Mouse (Mus musculus): ENCODE results near the gene Efcab11. TPM values are rescaled to one million over a fixed set of nuclear protein-coding genes. Genes with fewer than 3 reads are reported as not detected.

Efcab11 gene
- polyA plus RNA-seq, 2 experiments = 6.4 to 8.3 TPM

- no peak for ATAC-seq (ENCODE audit: low FRiP score, low read depth)
- Histone ChIP-seq H3K4me3 (replicated peaks; ENCODE audit: low read length) (no peak overlapping the region), H3K36me3 (ENCODE audit: control insufficient read depth, insufficient read depth, low read length) (no peaks in the 10 kb centered on the region), H3K27ac (replicated peaks; ENCODE audit: low read depth, low read length) (no peak overlapping the region), H3K4me2 (replicated peaks; ENCODE audit: low read depth, low read length, severe bottlenecking) (no peak overlapping the region), H3K9ac (ENCODE audit: low read depth, low read length, severe bottlenecking) (no peak overlapping the region), H3K4me1 (ENCODE audit: control insufficient read depth, insufficient read depth, low read length) (peaks cover 11% of the 10 kb centered on the region), H3K9me3 (ENCODE audit: control insufficient read depth, low read length) (no peaks in the 10 kb centered on the region; the same call in 1 of the 2 replicates), H3K27me3 (ENCODE audit: control insufficient read depth, insufficient read depth, low read length) (no peaks in the 10 kb centered on the region)
- WGBS = 74% methylated on average over 4 of the region's 4 CpGs
- no peak for DNase-seq (ENCODE audit: low spot score)
- no peak for TF ChIP-seq POLR2A (IDR thresholded peaks at IDR 0.05; ENCODE audit: borderline replicate concordance, extremely low read depth, insufficient read depth, insufficient read length)
Measured at GRCm38 (mm10) chr12:99794158-99794515, 90.1 kb downstream of the Efcab11 start.

DNA sequence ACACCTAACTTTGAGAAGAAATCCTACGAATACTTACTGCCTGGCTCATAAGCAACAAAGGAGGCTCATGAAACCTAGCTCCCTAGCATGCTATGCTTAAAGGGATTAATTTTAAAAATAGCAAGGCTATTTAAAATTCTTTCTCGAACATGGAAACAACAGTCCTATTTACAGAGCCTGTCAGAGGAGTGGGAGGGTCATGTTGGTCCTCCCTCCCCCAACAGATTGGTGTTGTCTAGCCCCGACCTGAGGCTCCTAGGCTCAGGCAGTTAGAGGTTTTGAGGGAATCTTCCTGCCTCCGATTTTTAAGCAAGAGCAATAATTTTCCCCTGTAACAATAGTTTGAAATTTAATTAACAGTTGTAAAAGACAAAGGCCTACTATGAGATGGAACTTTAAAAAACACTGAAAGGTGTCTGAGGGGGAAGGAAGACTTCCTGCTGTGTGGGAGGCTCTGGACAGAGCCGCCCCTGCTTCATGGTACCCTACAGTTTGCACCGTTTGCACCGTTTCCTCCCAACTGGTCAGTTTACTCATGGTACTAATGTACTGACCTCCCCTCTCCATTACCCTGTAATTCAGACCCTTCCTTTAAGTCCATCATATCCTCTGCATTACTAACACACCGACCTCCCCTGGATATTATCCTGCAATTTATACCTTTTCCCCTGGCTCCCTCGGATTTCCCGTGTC lies 90.6 kb downstream of the Efcab11 start:
- Histone ChIP-seq H3K4me2 (replicated peaks; ENCODE audit: low read depth, low read length, severe bottlenecking) (no peak overlapping the region), H3K9ac (ENCODE audit: low read depth, low read length, severe bottlenecking) (no peak overlapping the region), H3K36me3 (ENCODE audit: control insufficient read depth, insufficient read depth, low read length) (no peaks in the 10 kb centered on the region), H3K9me3 (ENCODE audit: control insufficient read depth, low read length) (no peaks in the 10 kb centered on the region), H3K4me1 (ENCODE audit: control insufficient read depth, insufficient read depth, low read length) (peaks cover 11% of the 10 kb centered on the region), H3K4me3 (replicated peaks; ENCODE audit: low read length) (no peak overlapping the region), H3K27me3 (ENCODE audit: control insufficient read depth, insufficient read depth, low read length) (no peaks in the 10 kb centered on the region), H3K27ac (replicated peaks; ENCODE audit: low read depth, low read length) (no peak overlapping the region)
- 41% methylated on average over 10 of the region's 10 CpGs for WGBS
- TF ChIP-seq POLR2A (IDR thresholded peaks at IDR 0.05; ENCODE audit: borderline replicate concordance, extremely low read depth, insufficient read depth, insufficient read length) = no peak
- no peak for DNase-seq (ENCODE audit: low spot score)
- 0 out of 2 replicates have a peak, but pooled peaks have one; percentile 50 for ATAC-seq (ENCODE audit: low FRiP score, low read depth)

DNA sequence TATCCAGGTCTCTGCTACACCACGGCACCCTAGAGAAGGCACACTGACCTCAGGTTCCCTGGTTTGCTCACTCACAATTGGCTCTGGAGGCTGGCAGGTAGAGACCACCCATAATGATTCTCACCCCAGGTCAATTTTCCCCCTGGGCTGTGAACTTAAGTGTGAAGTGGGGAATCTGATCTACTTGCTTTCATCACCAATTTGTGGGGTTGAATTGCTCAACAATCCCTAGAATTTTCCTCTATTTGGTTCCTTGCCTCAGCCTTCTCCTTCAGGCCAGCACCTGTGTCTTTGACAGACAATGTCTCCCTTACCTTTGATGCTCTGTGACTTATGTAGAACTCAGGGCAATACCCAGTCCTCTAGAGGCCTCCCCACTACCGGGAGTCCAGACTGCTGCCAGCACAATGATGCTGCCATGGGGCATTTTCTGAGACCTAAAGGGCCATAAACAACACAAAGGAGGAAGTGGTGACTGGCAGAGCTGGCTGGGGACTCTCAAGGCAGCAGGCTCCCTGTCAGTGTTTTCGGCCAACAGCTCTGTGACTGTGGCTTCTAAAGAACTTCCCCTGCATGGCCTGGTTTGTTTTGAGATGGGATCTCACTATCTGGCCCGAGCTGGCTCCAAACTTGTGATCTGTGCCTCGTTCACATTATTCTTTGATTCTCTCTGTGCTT lies 94.8 kb downstream of the Efcab11 start:
- Histone ChIP-seq H3K27ac (replicated peaks; ENCODE audit: low read depth, low read length) (no peak overlapping the region), H3K9ac (ENCODE audit: low read depth, low read length, severe bottlenecking) (no peak overlapping the region), H3K4me2 (replicated peaks; ENCODE audit: low read depth, low read length, severe bottlenecking) (no peak overlapping the region), H3K27me3 (ENCODE audit: control insufficient read depth, insufficient read depth, low read length) (no peaks in the 10 kb centered on the region), H3K36me3 (ENCODE audit: control insufficient read depth, insufficient read depth, low read length) (no peaks in the 10 kb centered on the region), H3K4me1 (ENCODE audit: control insufficient read depth, insufficient read depth, low read length) (peaks cover 6% of the 10 kb centered on the region; the same call in 1 of the 2 replicates), H3K9me3 (ENCODE audit: control insufficient read depth, low read length) (no peaks in the 10 kb centered on the region), H3K4me3 (replicated peaks; ENCODE audit: low read length) (no peak overlapping the region)
- no peak for DNase-seq (ENCODE audit: low spot score)
- no peak for ATAC-seq (ENCODE audit: low FRiP score, low read depth)
- WGBS = 56% methylated on average over 5 of the region's 5 CpGs
- TF ChIP-seq POLR2A (IDR thresholded peaks at IDR 0.05; ENCODE audit: borderline replicate concordance, extremely low read depth, insufficient read depth, insufficient read length) = no peak

DNA sequence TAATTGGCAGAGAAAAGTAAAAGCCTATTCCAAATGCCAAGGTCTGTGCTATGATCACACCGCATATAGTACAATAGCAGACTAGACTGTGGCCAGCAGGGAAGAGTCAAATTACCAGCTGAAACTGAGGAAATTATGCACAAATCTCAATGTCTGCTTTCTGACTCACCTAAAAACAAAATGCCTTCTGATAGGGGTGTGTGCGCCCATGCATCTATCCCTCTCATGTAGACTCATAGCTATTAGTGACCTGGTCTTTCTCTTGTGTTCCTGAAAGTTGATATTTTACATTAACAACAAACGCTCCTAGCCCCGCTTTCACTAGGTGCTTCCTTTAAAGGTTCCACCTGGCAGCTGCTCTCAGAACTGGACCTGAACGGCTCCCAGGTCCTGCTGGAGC lies 102.5 kb downstream of the Efcab11 start:
- no peak overlapping the region for H3K4me3 ChIP-seq (replicated peaks; ENCODE audit: low read length)
- WGBS = 62% methylated on average over 5 of the region's 5 CpGs
- no peak overlapping the region for H3K27ac ChIP-seq (replicated peaks; ENCODE audit: low read depth, low read length)
- H3K9me3 ChIP-seq (ENCODE audit: control insufficient read depth, low read length) = no peaks in the 10 kb centered on the region
- no peak overlapping the region for H3K9ac ChIP-seq (ENCODE audit: low read depth, low read length, severe bottlenecking)
- DNase-seq (ENCODE audit: low spot score) = no peak
- H3K4me2 ChIP-seq (replicated peaks; ENCODE audit: low read depth, low read length, severe bottlenecking) = no peak overlapping the region
- no peaks in the 10 kb centered on the region for H3K27me3 ChIP-seq (ENCODE audit: control insufficient read depth, insufficient read depth, low read length)
- ATAC-seq (ENCODE audit: low FRiP score, low read depth) = no peak
- no peaks in the 10 kb centered on the region for H3K36me3 ChIP-seq (ENCODE audit: control insufficient read depth, insufficient read depth, low read length)
- H3K4me1 ChIP-seq (ENCODE audit: control insufficient read depth, insufficient read depth, low read length) = peaks cover 18% of the 10 kb centered on the region
- TF ChIP-seq POLR2A (IDR thresholded peaks at IDR 0.05; ENCODE audit: borderline replicate concordance, extremely low read depth, insufficient read depth, insufficient read length) = no peak

GRCm38 (mm10) chr12:99780396-99780795 lies 103.8 kb downstream of the Efcab11 start:
- TF ChIP-seq POLR2A (IDR thresholded peaks at IDR 0.05; ENCODE audit: borderline replicate concordance, extremely low read depth, insufficient read depth, insufficient read length) = no peak
- Histone ChIP-seq H3K4me3 (replicated peaks; ENCODE audit: low read length) (no peak overlapping the region), H3K27me3 (ENCODE audit: control insufficient read depth, insufficient read depth, low read length) (no peaks in the 10 kb centered on the region), H3K27ac (replicated peaks; ENCODE audit: low read depth, low read length) (no peak overlapping the region), H3K36me3 (ENCODE audit: control insufficient read depth, insufficient read depth, low read length) (no peaks in the 10 kb centered on the region), H3K9ac (ENCODE audit: low read depth, low read length, severe bottlenecking) (no peak overlapping the region), H3K9me3 (ENCODE audit: control insufficient read depth, low read length) (no peaks in the 10 kb centered on the region), H3K4me2 (replicated peaks; ENCODE audit: low read depth, low read length, severe bottlenecking) (no peak overlapping the region), H3K4me1 (ENCODE audit: control insufficient read depth, insufficient read depth, low read length) (peaks cover 23% of the 10 kb centered on the region)
- DNase-seq (ENCODE audit: low spot score) (no peak), ATAC-seq (ENCODE audit: low FRiP score, low read depth) (no peak)
- 84% methylated on average over 3 of the region's 3 CpGs for WGBS
